Mouse (Mus musculus) myocyte (in vitro differentiated cells): ENCODE measurements around the gene Stoml1.

ENCODE experiments used
- CEBPB ChIP-seq: IDR thresholded peaks from 2 replicates; pipeline ENCODE4 v1.6.1; 2011; ENCODE audit warnings: mild to moderate bottlenecking, moderate library complexity; ENCODE audit not compliant: poor library complexity, insufficient read depth, severe bottlenecking
- E2F4 ChIP-seq: IDR thresholded peaks from one replicate; pipeline ENCODE4 v1.6.1; 2011; ENCODE audit warnings: mild to moderate bottlenecking, control low read depth, moderate library complexity; ENCODE audit not compliant: insufficient read depth
- MAX ChIP-seq: IDR thresholded peaks from one replicate; pipeline ENCODE4 v1.6.1; 2011; ENCODE audit warnings: low read depth, mild to moderate bottlenecking, control low read depth
- MYOD1 ChIP-seq, 3 experiments: IDR thresholded peaks; one replicate each; pipeline ENCODE4 v1.6.1; 2011; ENCODE audit warnings: control low read depth in 2 of 3, low read depth in 2 of 3, mild to moderate bottlenecking in 2 of 3, moderate library complexity in 1 of 3; ENCODE audit not compliant: insufficient read length in 2 of 3, control insufficient read depth in 1 of 3
- POLR2A ChIP-seq: IDR thresholded peaks from one replicate; pipeline ENCODE4 v1.6.1; 2011; ENCODE audit warnings: low read depth, mild to moderate bottlenecking, control low read depth, moderate library complexity; ENCODE audit not compliant: insufficient read length
- POLR2AphosphoS2 ChIP-seq: IDR thresholded peaks from one replicate; pipeline ENCODE4 v1.6.1; 2011; ENCODE audit warnings: low read depth, control low read depth; ENCODE audit not compliant: insufficient read length
- SRF ChIP-seq: IDR thresholded peaks from one replicate; pipeline ENCODE4 v1.6.1; 2011; ENCODE audit warnings: low read depth; ENCODE audit not compliant: control insufficient read depth, insufficient read length
- TCF12 ChIP-seq: IDR thresholded peaks from one replicate; pipeline ENCODE4 v1.6.1; 2011; ENCODE audit warnings: mild to moderate bottlenecking, control low read depth; ENCODE audit not compliant: poor library complexity, insufficient read depth, severe bottlenecking
- USF1 ChIP-seq: IDR thresholded peaks from one replicate; pipeline ENCODE4 v1.6.1; 2011; ENCODE audit warnings: low read depth, mild to moderate bottlenecking, control low read depth, moderate library complexity

DNA sequence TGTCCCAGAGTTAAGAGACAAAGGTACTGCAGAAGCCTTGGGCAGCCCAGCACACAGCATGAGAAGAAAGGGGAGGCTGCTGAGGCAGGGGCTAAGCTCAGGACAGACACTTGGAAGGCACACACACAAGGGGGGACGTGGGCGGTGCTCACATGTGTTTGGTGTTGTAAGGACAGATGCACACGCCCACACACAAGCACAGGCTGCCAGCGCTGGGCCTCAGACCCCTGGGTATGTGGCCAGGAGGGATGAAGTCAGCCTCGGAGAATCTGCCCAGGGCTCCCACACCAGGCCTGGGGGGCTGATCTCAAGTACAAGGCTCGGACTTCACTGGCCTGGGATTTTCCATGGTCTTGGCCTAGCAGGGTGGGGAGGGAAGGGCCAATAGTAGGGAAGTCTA is 55.4 kb downstream of the Stoml1 start:
- TF ChIP-seq USF1 (no peak), POLR2A (peak; percentile 35), TCF12 (peak; percentile 83), E2F4 (no peak), POLR2AphosphoS2 (peak; percentile 40), MYOD1 (IDR thresholded peaks at IDR 0.05; ENCODE audit: control insufficient read depth in 1 of 3, insufficient read length in 2 of 3, low read depth in 2 of 3) (peak in 2 of 3 experiments; percentile 97 to 98), SRF (no peak), MAX (no peak), CEBPB (no peak)
